Mouse (Mus musculus) neutrophil, adult 83 days (primary cell): ENCODE measurements around the gene Dnajb11. TPM values are rescaled to one million over a fixed set of nuclear protein-coding genes. Genes with fewer than 3 reads are reported as not detected.

Source experiments
- total RNA-seq, 2 experiments: library from RNA; stranded (reverse); gene quantifications; one replicate each; pipeline ENCODE4 v1.2.4; 2023

Gene Dnajb11
- 10 to 100 TPM; 50.0 to 54.0 TPM for total RNA-seq

GRCm38 (mm10) chr16:22857431-22858113, at the start of gene Dnajb11, which contains the start of gene Tbccd1:
Gene Dnajb11 (plus strand): TSS chr16:22857845.
Gene Tbccd1 (minus strand): TSS chr16:22857669.

GRCm38 (mm10) chr16:22811477-22811876, 46.2 kb upstream of the Dnajb11 start, which contains the start of gene Crygs:
Gene Crygs (minus strand): TSS chr16:22811577.

GRCm38 (mm10) chr16:22890683-22891510, 33.3 kb downstream of the Dnajb11 start, which contains the start of gene Ahsg:
Gene Ahsg (plus strand): TSS chr16:22891277.

GRCm38 (mm10) chr16:22918034-22918433, 60.4 kb downstream of the Dnajb11 start, which contains the start of gene Fetub:
Gene Fetub (plus strand): TSS chr16:22918334.

Other genes starting within 250 kb of the Dnajb11 start
- 10 to 100 TPM; 49.4 to 56.9 TPM for gene Dgkg, start 200.6 kb upstream of the Dnajb11 start, total RNA-seq
- gene Crygs, start 46.3 kb upstream of the Dnajb11 start, total RNA-seq = not detected
- 10 to 100 TPM; 13.5 to 13.8 TPM for gene Tbccd1, start 176 bp upstream of the Dnajb11 start, total RNA-seq
- gene Ahsg, start 33.4 kb downstream of the Dnajb11 start, total RNA-seq = not detected
- gene Fetub, start 60.5 kb downstream of the Dnajb11 start, total RNA-seq = not detected
- gene Hrg, start 93.2 kb downstream of the Dnajb11 start, total RNA-seq = not detected
- gene Kng2, start 171.6 kb downstream of the Dnajb11 start, total RNA-seq = not detected
- not detected for gene Kng1, start 200.0 kb downstream of the Dnajb11 start, total RNA-seq
- gene Eif4a2, start 249.6 kb downstream of the Dnajb11 start, total RNA-seq = 100 to 1,000 TPM; 483 to 514 TPM